Mouse (Mus musculus): ENCODE results near the gene Dpyd. TPM values are rescaled to one million over a fixed set of nuclear protein-coding genes. Genes with fewer than 3 reads are reported as not detected.

Gene Dpyd
- polyA plus RNA-seq, 1 experiment from 2014 or later: 15.5 TPM

DNA sequence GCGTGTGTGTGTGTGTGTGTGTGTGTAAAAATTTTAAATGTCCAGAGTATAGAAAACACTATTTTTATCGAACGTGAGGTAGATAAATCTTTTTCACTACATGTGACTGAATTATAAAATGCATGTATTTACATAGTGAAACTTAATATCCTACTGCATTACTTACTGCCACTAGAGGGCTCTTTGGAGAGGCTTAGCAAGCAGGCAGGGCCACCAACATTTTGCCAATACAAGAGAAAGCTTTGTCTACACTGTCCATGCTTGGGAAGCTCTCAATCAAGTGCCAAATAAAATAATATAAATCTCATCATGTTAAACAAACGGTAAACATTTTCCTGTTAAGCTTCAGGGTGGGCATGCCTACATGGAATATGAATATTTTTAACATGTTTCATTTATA lies 429.9 kb downstream of the Dpyd start:
- H3K27ac ChIP-seq: no peak overlapping the region
- H3K4me3 ChIP-seq: no peak overlapping the region
- WGBS: 80% methylated on average over 4 of the region's 4 CpGs
- no peaks in the 10 kb centered on the region for H3K36me3 ChIP-seq
- ATAC-seq (ENCODE audit: insufficient number of reproducible peaks, insufficient read depth, low FRiP score, low TSS enrichment, low read depth): no peak
- no peaks in the 10 kb centered on the region for H3K4me1 ChIP-seq
- no peak overlapping the region for H3K4me2 ChIP-seq
- no peaks in the 10 kb centered on the region for H3K9me3 ChIP-seq
- no peaks in the 10 kb centered on the region for H3K27me3 ChIP-seq
- no peak overlapping the region for H3K9ac ChIP-seq

- H3K4me2 ChIP-seq: no peak overlapping the region
- 65% methylated on average over 7 of the region's 7 CpGs for WGBS
- no peaks in the 10 kb centered on the region for H3K36me3 ChIP-seq
- no peaks in the 10 kb centered on the region for H3K9me3 ChIP-seq
- no peaks in the 10 kb centered on the region for H3K27me3 ChIP-seq
- H3K4me3 ChIP-seq: no peak overlapping the region
- no peak overlapping the region for H3K27ac ChIP-seq
- ATAC-seq (ENCODE audit: insufficient number of reproducible peaks, insufficient read depth, low FRiP score, low TSS enrichment, low read depth): no peak
- H3K9ac ChIP-seq: no peak overlapping the region
- no peaks in the 10 kb centered on the region for H3K4me1 ChIP-seq
These were observed 459.3 kb downstream of the Dpyd start for GRCm38 (mm10) chr3:119021255-119021654.

DNA sequence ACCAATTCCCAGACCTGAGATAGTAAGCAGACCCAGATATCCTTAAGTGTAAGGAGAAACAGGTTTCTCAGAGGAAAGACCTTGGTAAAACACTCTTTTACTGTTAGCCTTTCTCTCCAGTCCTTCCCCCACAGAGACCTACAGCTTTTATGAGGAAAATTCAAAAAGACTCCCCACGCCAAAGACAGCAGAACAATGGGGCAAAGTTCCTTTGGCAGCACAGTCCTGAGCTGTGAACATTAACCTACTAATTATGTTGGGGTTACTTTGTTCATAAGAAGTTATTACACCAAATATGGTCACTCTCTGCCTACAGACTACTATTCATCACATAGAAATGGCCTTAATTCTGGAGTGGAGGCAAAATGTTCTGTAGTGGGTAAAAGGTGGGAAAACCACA lies 480.7 kb downstream of the Dpyd start:
- Histone ChIP-seq H3K36me3 (no peaks in the 10 kb centered on the region), H3K9me3 (no peaks in the 10 kb centered on the region), H3K4me2 (no peak overlapping the region), H3K4me1 (no peaks in the 10 kb centered on the region), H3K4me3 (no peak overlapping the region), H3K27ac (no peak overlapping the region), H3K9ac (no peak overlapping the region), H3K27me3 (no peaks in the 10 kb centered on the region)
- ATAC-seq (ENCODE audit: insufficient number of reproducible peaks, insufficient read depth, low FRiP score, low TSS enrichment, low read depth): no peak
- 81% methylated on average over 1 of the region's 1 CpGs for WGBS

GRCm38 (mm10) chr3:119056144-119056543 lies 494.2 kb downstream of the Dpyd start:
- Histone ChIP-seq H3K4me3 (no peak overlapping the region), H3K27me3 (no peaks in the 10 kb centered on the region), H3K36me3 (no peaks in the 10 kb centered on the region), H3K4me2 (no peak overlapping the region), H3K9me3 (no peaks in the 10 kb centered on the region), H3K4me1 (no peaks in the 10 kb centered on the region), H3K9ac (no peak overlapping the region), H3K27ac (no peak overlapping the region)
- 79% methylated on average over 1 of the region's 1 CpGs for WGBS
- ATAC-seq (ENCODE audit: insufficient number of reproducible peaks, insufficient read depth, low FRiP score, low TSS enrichment, low read depth): no peak

DNA sequence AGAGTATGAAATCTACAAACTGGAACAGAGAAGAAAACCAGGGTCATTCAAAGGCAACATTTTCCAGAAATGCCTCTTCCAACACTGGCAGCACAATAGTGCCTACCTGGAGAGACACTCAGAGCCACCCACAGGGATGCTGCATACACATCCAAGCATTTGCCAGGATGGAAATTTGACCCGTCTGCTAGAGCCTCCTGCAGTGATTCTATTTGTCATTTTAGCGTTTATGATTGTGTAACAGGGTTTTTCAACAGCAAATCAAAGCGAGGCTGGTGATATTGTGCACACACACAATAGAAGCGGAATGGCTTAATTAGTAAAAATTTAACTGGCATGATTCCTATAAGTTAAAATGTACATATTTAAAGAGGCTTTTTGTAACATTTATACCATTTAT lies 501.3 kb downstream of the Dpyd start:
- Histone ChIP-seq H3K36me3 (no peaks in the 10 kb centered on the region), H3K9me3 (no peaks in the 10 kb centered on the region)
- ATAC-seq (ENCODE audit: insufficient number of reproducible peaks, insufficient read depth, low FRiP score, low TSS enrichment, low read depth): no peak

DNA sequence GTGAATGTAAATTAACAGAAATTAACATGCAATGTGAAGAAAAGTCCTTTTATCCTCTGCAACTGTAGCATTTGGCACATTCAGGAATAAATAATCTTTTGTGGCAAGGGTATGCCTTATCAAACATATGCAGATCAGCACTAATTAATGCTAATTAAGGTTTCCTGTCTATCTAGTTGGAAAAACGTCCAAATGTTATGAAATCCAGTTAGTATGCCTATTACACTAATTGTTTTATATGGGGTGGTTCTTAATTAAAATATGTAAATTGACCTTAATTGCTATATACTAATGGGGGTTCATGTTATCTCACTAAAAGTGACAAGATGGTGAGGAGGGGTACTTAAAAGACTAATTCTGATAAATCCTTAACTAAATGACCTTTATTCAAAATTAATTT lies 501.7 kb downstream of the Dpyd start:
- Histone ChIP-seq H3K4me3 (no peak overlapping the region), H3K4me1 (no peaks in the 10 kb centered on the region), H3K4me2 (no peak overlapping the region), H3K36me3 (no peaks in the 10 kb centered on the region), H3K9me3 (no peaks in the 10 kb centered on the region), H3K9ac (no peak overlapping the region), H3K27ac (no peak overlapping the region), H3K27me3 (no peaks in the 10 kb centered on the region)
- 19% methylated on average over 1 of the region's 1 CpGs for whole genome bisulfite sequencing
- ATAC-seq (ENCODE audit: insufficient number of reproducible peaks, insufficient read depth, low FRiP score, low TSS enrichment, low read depth): no peak

More for the DNA sequence above, 501.3 kb downstream of the Dpyd start:
- 57% methylated on average over 4 of the region's 4 CpGs for WGBS
- Histone ChIP-seq H3K9ac (no peak overlapping the region), H3K4me1 (no peaks in the 10 kb centered on the region), H3K27ac (no peak overlapping the region), H3K27me3 (no peaks in the 10 kb centered on the region), H3K4me3 (no peak overlapping the region), H3K4me2 (no peak overlapping the region)

DNA sequence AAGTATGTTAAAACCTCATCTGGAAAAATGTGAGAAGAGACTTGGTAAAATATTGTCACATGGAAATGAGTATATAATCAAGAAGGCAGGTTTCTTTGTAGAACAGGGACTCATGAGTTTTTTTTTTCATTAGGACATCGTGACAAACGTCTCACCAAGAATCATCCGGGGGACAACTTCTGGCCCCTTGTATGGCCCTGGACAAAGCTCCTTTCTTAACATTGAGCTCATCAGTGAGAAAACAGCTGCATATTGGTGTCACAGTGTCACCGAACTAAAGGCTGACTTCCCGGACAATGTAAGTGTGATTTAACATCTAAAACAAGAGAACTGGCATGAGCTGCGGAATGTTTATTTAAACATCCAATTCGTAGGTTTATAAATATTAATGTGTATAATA lies 502.8 kb downstream of the Dpyd start:
- H3K4me1 ChIP-seq: no peaks in the 10 kb centered on the region
- 66% methylated on average over 7 of the region's 7 CpGs for WGBS
- H3K27ac ChIP-seq: no peak overlapping the region
- H3K4me3 ChIP-seq: no peak overlapping the region
- H3K36me3 ChIP-seq: no peaks in the 10 kb centered on the region
- no peak overlapping the region for H3K9ac ChIP-seq
- H3K4me2 ChIP-seq: no peak overlapping the region
- ATAC-seq (ENCODE audit: insufficient number of reproducible peaks, insufficient read depth, low FRiP score, low TSS enrichment, low read depth): no peak
- no peaks in the 10 kb centered on the region for H3K9me3 ChIP-seq
- no peaks in the 10 kb centered on the region for H3K27me3 ChIP-seq

GRCm38 (mm10) chr3:119067221-119067620 lies 505.3 kb downstream of the Dpyd start:
- 68% methylated on average over 9 of the region's 9 CpGs for WGBS
- H3K9me3 ChIP-seq: no peaks in the 10 kb centered on the region
- H3K27ac ChIP-seq: no peak overlapping the region
- ATAC-seq (ENCODE audit: insufficient number of reproducible peaks, insufficient read depth, low FRiP score, low TSS enrichment, low read depth): no peak
- H3K4me1 ChIP-seq: no peaks in the 10 kb centered on the region
- H3K4me2 ChIP-seq: no peak overlapping the region
- H3K27me3 ChIP-seq: no peaks in the 10 kb centered on the region
- H3K36me3 ChIP-seq: no peaks in the 10 kb centered on the region
- no peak overlapping the region for H3K4me3 ChIP-seq
- H3K9ac ChIP-seq: no peak overlapping the region

DNA sequence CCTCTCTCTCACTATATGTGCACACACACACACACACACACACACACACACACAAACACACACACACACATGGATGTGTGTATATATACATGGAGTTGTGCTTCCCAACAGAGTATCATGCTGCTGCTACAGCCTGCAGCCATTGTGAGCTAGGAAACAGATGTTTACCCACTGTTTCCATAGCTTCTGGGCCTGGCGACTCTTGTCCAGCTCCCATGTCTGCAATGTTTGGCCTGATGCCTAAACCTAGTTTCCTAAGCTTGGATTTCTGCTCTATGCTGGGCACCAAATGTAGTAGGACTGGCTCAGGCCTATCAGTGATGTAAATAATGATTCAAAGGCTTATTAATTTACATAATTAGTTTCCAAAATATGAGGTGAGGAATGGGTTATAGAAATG lies 524.7 kb downstream of the Dpyd start:
- Histone ChIP-seq H3K4me3 (no peak overlapping the region), H3K36me3 (no peaks in the 10 kb centered on the region), H3K4me1 (no peaks in the 10 kb centered on the region), H3K9me3 (no peaks in the 10 kb centered on the region), H3K4me2 (no peak overlapping the region), H3K9ac (no peak overlapping the region), H3K27me3 (no peaks in the 10 kb centered on the region), H3K27ac (no peak overlapping the region)
- ATAC-seq (ENCODE audit: insufficient number of reproducible peaks, insufficient read depth, low FRiP score, low TSS enrichment, low read depth): no peak
- WGBS: 44% methylated on average over 1 of the region's 1 CpGs

DNA sequence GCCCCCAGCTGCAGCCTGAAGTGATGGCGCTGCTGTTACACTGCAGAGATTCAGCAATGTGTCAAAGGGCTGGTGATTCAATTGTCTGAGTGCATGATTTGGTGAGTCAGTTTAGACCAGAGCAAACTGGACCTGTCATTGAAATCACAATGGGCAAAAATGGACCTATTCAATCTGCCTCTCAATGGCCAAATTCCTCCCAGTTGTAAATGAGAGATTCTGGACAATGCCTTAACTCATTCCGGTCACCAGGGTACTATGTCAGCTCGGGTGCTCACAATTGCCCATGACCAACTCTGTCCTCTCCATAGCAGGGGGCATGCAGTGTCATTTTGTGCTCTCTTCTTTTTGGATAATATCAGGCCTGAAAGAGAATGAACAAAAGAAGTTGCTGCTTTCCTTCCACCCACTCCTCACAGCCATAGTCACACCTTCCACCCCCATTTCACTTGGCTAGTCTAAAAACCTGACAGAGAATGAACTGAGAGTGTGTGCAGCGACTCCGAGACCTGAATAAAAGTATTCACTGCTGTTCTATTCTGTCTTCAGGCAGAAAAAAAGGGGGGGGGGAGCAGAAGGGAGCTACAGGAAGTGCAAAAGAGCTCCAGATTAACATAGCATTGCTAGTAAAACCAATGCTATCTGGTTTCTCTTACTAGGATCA lies 533.4 kb downstream of the Dpyd start:
- 49% methylated on average over 5 of the region's 5 CpGs for WGBS
- Histone ChIP-seq H3K27ac (no peak overlapping the region), H3K9me3 (no peaks in the 10 kb centered on the region), H3K9ac (no peak overlapping the region), H3K4me2 (no peak overlapping the region), H3K27me3 (no peaks in the 10 kb centered on the region), H3K4me3 (no peak overlapping the region), H3K36me3 (no peaks in the 10 kb centered on the region), H3K4me1 (no peaks in the 10 kb centered on the region)
- no peak for ATAC-seq (ENCODE audit: insufficient number of reproducible peaks, insufficient read depth, low FRiP score, low TSS enrichment, low read depth)

DNA sequence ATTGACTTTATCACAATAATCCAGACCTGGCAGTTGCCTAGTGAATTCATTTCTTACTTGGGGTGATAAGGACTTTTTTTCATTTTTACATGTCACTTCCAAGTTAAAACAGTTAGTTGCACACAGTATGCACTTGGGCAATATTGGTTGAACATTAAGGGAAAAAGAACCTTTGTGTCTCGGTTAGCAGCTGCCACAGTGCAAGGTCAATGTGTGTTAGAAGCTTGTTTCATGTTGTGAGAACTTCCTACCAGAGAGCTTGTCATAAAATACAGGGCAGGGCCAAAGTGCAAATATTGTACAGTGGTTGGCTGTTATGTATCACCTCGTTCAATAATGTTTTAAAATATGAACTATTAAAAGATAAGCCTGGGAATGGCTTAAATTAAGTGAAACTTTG lies 564.1 kb downstream of the Dpyd start:
- H3K4me3 ChIP-seq: no peak overlapping the region
- no peak for ATAC-seq (ENCODE audit: insufficient number of reproducible peaks, insufficient read depth, low FRiP score, low TSS enrichment, low read depth)
- no peak overlapping the region for H3K27ac ChIP-seq
- H3K36me3 ChIP-seq: no peaks in the 10 kb centered on the region
- WGBS: 67% methylated on average over 2 of the region's 2 CpGs
- H3K27me3 ChIP-seq: no peaks in the 10 kb centered on the region
- H3K4me1 ChIP-seq: no peaks in the 10 kb centered on the region
- no peak overlapping the region for H3K9ac ChIP-seq
- H3K9me3 ChIP-seq: no peaks in the 10 kb centered on the region
- H3K4me2 ChIP-seq: no peak overlapping the region

DNA sequence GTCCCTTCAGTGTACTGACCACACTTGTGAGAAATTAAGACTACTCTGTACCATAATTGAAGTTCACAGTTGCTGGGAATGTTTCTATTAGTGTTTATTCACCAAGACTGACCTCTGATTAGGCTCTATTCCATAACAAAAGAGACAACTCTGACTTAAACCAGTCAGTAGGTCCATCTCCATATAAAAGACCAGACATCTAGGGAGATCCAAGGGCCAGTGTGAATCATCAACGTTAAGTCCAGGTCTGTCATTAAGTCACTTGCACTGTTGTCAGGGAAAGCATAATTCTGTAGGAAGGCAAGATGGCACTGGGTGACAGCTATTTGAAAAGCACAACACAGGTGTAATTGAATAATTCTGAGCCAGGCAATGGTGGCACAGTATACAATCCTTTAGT lies 566.1 kb downstream of the Dpyd start:
- Histone ChIP-seq H3K27ac (no peak overlapping the region), H3K9me3 (no peaks in the 10 kb centered on the region), H3K4me1 (no peaks in the 10 kb centered on the region), H3K9ac (no peak overlapping the region), H3K27me3 (no peaks in the 10 kb centered on the region), H3K4me2 (no peak overlapping the region), H3K4me3 (no peak overlapping the region), H3K36me3 (no peaks in the 10 kb centered on the region)
- ATAC-seq (ENCODE audit: insufficient number of reproducible peaks, insufficient read depth, low FRiP score, low TSS enrichment, low read depth): no peak
- 84% methylated on average over 1 of the region's 1 CpGs for WGBS

All from embryonic facial prominence, embryonic 13.5 days (tissue).